Mouse (Mus musculus) right cerebral cortex, postnatal 36 days (tissue): Measurements from ENCODE around the gene Ybx2.
"Not testable (repeated sequence)": the region's sequence is repeated elsewhere in the genome, so short reads cannot be mapped to it uniquely, and the experiment has no call there.

Experiments
- DNase-seq, 2 experiments: peaks; one replicate each; pipeline ENCODE4 v3.0.0; 2022; ENCODE audit warnings: low spot score in 2 of 2, mixed read lengths in 1 of 2

Gene Ybx2

GRCm38 (mm10) chr11:69934681-69935080 lies 915 bp upstream of the Ybx2 start:
- no peak for DNase-seq

- DNase-seq, result no peak
Observed at GRCm38 (mm10) chr11:69936156-69936555, 560 bp downstream of the Ybx2 start.

GRCm38 (mm10) chr11:69936714-69937347 lies 1.2 kb downstream of the Ybx2 start:
- no peak for DNase-seq

- no peak for DNase-seq
Observed at GRCm38 (mm10) chr11:69937385-69937784, 1.8 kb downstream of the Ybx2 start.

GRCm38 (mm10) chr11:69937834-69938233 lies 2.2 kb downstream of the Ybx2 start:
- DNase-seq, result no peak

- no peak for DNase-seq
Observed at GRCm38 (mm10) chr11:69938401-69938979, 2.9 kb downstream of the Ybx2 start.

- DNase-seq, result no peak
Observed at GRCm38 (mm10) chr11:69939181-69939580, 3.6 kb downstream of the Ybx2 start.

GRCm38 (mm10) chr11:69939731-69940130 lies 4.1 kb downstream of the Ybx2 start:
- DNase-seq, result no peak

- no peak for DNase-seq
Observed at GRCm38 (mm10) chr11:69940962-69941361, 5.4 kb downstream of the Ybx2 start.

- no peak for DNase-seq
Observed at GRCm38 (mm10) chr11:69945216-69945615, 9.6 kb downstream of the Ybx2 start.

GRCm38 (mm10) chr11:69945997-69946891 lies 10.6 kb downstream of the Ybx2 start:
- DNase-seq, result no peak

GRCm38 (mm10) chr11:69947337-69948065 lies 11.9 kb downstream of the Ybx2 start:
- DNase-seq, result no peak

GRCm38 (mm10) chr11:69948066-69948762 lies 12.6 kb downstream of the Ybx2 start, which contains the start of gene Slc2a4:
Gene Slc2a4, minus strand, starts transcription at chr11:69948188.
- DNase-seq, result no peak

- DNase-seq, result no peak
Observed at GRCm38 (mm10) chr11:69948763-69949150, 13.2 kb downstream of the Ybx2 start.

GRCm38 (mm10) chr11:69950807-69951459 lies 15.3 kb downstream of the Ybx2 start:
- no peak for DNase-seq

- DNase-seq, result no peak
Observed at GRCm38 (mm10) chr11:69952274-69952673, 16.7 kb downstream of the Ybx2 start.

- DNase-seq, result no peak
Observed at GRCm38 (mm10) chr11:69953267-69953915, 17.8 kb downstream of the Ybx2 start.

GRCm38 (mm10) chr11:69955618-69956017 lies 20.0 kb downstream of the Ybx2 start:
- not testable (repeated sequence) for DNase-seq

- no peak for DNase-seq
Observed at GRCm38 (mm10) chr11:69956218-69956617, 20.6 kb downstream of the Ybx2 start.

- no peak for DNase-seq
Observed at GRCm38 (mm10) chr11:69960616-69961015, 25.0 kb downstream of the Ybx2 start.
